Mouse (Mus musculus) ovary, adult 2 months (tissue): ENCODE measurements around the gene Syndig1. TPM values are rescaled to one million over a fixed set of nuclear protein-coding genes. Genes with fewer than 3 reads are reported as not detected.

Experiments
- polyA plus RNA-seq: library from polyadenylated mRNA; depleted of rRNA; stranded (reverse); fragments of >200 nt; gene quantifications from 2 replicates; pipeline ENCODE4 v1.2.3, GENCODE M21; 2012; rRNA removed

Syndig1 gene
- polyA plus RNA-seq, result 11.7 and 16.2 TPM in 2 replicates

DNA sequence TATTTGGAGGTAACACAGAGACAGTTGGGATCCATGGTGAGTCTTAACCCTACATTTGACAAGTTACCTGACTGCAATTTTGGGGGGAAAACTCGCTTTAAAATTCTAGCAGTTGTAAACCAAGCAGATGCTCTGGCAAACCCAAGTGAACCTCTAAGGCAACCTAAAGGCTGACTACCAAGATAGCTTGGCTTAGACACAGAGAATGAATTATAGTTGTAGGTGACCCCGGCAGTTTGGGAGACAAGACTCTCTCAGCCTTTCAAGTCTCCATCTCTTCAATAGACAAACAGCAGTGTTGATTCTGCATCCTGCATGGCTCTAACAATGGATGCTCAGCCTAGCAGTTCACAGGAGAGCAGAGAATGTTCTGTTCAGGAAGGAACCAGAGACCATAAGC, at the start of gene Syndig1:
Syndig1 (plus strand) TSS at position 301 of the 400 bp plus-strand sequence.

DNA sequence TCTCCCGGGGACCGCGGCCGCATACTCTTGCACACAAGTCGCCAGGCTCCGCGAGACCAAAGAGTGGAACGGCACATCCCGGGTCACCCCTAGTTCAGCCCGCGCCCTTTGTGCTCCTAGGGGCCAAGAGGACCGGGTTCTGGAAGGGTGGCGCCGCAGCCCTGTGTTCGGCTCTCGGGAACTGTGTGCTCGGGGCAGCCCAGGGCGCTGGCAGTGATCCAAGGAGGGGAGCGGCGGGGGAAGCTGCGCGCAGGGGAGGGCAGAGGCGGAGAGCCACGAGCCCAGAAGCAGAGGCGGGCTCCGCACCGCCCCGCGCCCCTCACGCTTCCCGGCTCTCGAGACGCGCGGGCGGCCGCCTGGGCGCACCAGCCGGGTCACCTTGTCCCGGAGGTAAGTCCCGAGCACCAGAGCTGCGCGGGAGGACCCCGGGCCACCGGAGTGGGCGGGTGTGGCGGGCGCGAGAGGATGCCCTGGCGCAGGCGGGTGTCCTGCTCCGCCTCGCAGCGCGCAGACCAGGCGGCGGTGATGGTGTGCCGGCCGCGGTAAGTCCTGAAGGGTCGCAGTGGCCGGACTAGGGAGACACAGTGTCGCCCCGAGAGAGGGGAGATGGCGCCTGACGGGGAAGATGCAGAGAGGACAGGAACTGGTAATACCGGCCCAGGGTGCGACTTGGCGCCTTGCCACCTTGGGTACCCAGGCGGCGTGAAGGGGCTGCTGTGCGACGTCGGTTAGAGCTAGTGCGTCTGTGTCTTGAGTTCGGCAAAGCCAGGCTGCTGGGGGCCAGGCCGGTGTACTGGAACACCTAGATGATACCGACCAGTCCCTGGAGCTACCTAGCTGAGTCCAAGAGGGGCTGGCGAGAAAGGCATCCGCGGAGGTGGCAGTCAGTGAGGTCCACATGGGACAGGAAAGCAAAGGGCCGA, 1.8 kb downstream of the Syndig1 start, which contains the start of gene C530025M09Rik:
C530025M09Rik (minus strand) TSS at position 678 of the 923 bp plus-strand sequence.

Other genes starting within 250 kb of the Syndig1 start
- 0.31 TPM in 1 of 2 replicates, not detected in the other for gene C530025M09Rik, start 2.0 kb downstream of the Syndig1 start, polyA plus RNA-seq